Mouse (Mus musculus) v-Abl transformed pro-B cells (cell line): ENCODE results near the gene Ctnnb1.

Experiments used
- in situ Hi-C, 2 experiments: fragments of 400-800 bp; cut with MboI; formaldehyde crosslinking; loops; one replicate each; pipeline ENCODE4 v1.15.1; 2025; ENCODE audit not compliant: unreplicated experiment in 2 of 2

Ctnnb1 gene

GRCm38 (mm10) chr9:120958051-120958450 is 29.0 kb downstream of the Ctnnb1 start:
- in situ Hi-C loops, result no loop called here

GRCm38 (mm10) chr9:120958560-120958959 is 29.5 kb downstream of the Ctnnb1 start:
- in situ Hi-C loops, result no loop called here

DNA sequence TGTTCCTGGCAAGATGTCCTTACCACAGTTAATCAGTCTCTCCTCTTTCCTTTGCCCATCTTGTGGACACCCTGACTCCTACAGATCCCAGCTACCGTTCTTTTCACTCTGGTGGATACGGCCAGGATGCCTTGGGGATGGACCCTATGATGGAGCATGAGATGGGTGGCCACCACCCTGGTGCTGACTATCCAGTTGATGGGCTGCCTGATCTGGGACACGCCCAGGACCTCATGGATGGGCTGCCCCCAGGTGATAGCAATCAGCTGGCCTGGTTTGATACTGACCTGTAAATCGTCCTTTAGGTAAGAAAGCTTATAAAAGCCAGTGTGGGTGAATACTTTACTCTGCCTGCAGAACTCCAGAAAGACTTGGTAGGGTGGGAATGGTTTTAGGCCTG is 30.2 kb downstream of the Ctnnb1 start:
- in situ Hi-C loops, result no loop called here

DNA sequence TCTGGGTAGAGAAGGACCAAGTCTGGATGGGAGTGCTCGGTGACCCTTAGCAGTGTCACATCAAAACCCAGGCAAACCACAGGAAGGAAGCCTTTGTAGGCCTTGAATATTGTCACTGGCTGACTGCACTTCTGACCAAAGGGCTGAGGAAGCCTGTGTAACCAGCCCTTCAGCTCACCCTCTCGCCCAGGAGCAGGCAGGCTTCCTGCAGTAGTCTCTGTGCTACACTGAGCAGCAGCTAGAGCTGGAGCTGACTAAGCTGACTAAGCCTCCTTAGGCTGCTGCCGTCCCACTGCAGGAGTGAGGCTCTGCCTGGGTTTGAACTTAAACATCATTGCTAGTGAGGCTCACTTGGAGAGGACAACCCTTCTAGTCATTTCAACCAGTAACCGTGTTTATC is 31.6 kb downstream of the Ctnnb1 start:
- in situ Hi-C loops, result no loop called here

DNA sequence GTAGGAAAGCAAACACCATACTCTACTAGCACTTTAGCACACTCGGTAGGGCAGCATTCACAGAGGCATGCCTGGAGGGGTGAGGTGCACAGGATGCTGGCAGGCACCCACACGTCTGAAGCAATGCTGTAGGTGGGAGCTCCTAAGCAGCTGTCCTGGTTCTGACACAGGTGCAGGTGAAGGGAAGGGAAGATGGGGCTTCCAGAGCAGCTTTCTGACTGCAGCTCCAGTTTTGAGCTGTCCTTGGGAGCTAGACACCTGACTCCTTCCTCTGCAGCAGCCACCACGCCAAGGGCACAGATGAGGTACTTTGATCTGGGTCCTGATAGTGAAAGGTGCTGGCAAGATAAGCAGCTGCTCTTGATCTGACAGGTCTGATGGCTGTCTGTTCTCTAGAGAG is 32.5 kb downstream of the Ctnnb1 start:
- in situ Hi-C loops, result no loop called here

- in situ Hi-C loops, result no loop called here
Observed at GRCm38 (mm10) chr9:120961969-120962700, 33.1 kb downstream of the Ctnnb1 start.

- in situ Hi-C loops, result no loop called here
Observed at GRCm38 (mm10) chr9:120963104-120963503, 34.1 kb downstream of the Ctnnb1 start.

- in situ Hi-C loops, result no loop called here
Observed at GRCm38 (mm10) chr9:120963720-120964119, 34.7 kb downstream of the Ctnnb1 start.

- in situ Hi-C loops, result no loop called here
Observed at GRCm38 (mm10) chr9:120964224-120964623, 35.2 kb downstream of the Ctnnb1 start.

- in situ Hi-C loops, result no loop called here
Observed at GRCm38 (mm10) chr9:120965007-120965406, 36.0 kb downstream of the Ctnnb1 start.

DNA sequence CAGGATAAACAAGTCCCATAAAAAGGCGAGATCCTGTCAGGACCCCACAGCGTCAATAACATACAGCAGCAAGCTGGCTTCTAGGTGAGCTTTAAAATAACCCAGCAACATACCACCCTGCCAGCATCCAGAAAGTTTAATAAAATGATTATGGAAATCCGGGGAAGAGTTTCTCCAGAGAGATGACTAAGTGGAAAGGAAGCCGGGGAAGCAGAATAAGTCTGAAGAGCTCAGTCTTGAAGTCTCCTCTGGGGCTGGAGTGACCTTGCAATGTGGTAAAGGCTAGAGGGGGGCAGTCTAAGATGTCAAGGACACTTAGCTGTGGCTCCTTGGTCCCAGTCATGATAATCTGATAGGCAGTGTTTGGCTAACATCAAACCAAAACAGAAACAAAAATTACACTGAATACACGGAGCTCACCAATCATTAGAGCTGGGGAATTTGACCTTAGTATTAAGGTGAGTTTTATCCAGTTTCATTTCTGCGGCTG is 44.1 kb downstream of the Ctnnb1 start:
- in situ Hi-C loops, result no loop called here

GRCm38 (mm10) chr9:120974209-120974608 is 45.2 kb downstream of the Ctnnb1 start:
- in situ Hi-C loops, result no loop called here

DNA sequence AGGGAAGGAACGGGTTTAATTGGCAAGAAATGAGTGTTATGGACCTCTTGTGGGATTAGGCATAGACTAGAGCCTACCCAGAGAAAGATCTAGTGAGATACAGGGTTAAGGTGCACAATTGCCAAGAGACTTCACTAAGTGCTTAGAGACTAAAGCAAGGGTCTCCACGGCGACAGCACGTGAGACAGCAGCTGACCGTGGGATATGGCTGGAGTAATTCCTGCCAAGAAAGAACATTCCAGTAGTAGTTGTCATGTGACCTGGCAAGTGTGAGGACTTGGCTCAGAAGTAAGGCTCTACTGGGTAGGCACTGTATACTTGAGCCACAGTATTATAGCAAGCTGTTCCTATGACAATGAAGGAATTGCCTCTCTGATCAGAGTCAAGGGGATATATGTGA is 47.1 kb downstream of the Ctnnb1 start:
- in situ Hi-C loops, result no loop called here

GRCm38 (mm10) chr9:120976856-120977255 is 47.8 kb downstream of the Ctnnb1 start:
- in situ Hi-C loops, result no loop called here

GRCm38 (mm10) chr9:120981777-120982176 is 52.8 kb downstream of the Ctnnb1 start:
- in situ Hi-C loops, result no loop called here

- in situ Hi-C loops, result no loop called here
Observed at GRCm38 (mm10) chr9:120983849-120984248, 54.8 kb downstream of the Ctnnb1 start.

DNA sequence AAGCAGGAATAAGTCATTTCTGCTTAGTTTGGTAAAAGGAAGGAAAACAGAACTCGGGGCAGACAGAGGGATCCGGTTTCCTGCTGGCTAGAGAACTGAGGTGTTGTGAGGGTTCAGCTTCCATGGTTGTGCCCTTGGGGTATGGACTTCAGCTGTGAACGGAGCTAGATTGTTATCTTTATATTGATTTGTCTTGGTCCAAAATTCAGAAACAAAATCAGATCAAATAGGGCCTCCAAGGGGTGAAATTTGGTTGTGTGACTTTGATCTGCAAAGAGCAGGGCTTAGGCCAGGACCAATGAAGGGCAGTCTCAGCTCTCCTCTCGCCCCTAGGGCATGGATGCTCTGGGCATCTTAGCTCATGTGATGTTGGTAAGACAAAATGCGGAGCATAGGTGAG is 55.5 kb downstream of the Ctnnb1 start:
- in situ Hi-C loops, result no loop called here

DNA sequence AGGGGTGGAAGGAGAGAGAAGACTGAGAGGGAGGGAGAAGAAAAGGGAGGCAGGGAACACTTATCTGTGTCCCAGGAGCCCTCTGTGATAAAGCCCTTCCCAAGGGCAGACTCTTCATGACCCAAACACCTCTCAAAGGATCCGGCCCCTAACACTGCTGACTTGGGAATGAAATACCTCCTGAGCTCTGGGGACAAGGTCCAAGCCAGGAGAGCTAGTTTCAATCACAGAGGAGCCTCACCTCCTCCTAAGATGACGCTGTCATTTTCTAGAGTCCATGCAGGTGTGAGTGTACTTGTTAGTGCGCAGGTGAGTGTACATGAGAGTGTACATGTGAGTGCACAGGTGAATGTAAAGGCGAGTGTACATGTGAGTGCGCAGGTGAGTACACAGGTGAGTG is 56.0 kb downstream of the Ctnnb1 start:
- in situ Hi-C loops, result no loop called here

GRCm38 (mm10) chr9:120985524-120985923 is 56.5 kb downstream of the Ctnnb1 start:
- in situ Hi-C loops, result no loop called here

DNA sequence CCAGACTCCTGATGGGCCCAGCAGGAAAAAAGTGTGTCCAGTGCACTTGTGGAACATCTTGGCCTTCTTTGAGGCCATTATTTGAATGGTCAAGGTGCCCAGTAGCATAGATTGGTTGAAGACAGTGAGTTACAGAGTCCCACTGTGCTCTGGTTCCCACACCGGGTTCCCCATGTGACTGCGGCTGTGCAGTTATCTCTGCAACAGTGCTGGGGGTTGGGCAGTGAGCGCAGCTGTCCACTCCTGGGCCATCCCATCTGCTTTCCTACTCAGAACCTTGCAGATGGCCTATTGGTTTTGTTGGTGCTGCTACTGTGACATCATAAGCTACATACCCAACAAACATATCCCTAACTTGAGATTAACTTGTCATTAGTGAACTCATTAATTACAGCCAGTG is 57.2 kb downstream of the Ctnnb1 start:
- in situ Hi-C loops, result no loop called here

DNA sequence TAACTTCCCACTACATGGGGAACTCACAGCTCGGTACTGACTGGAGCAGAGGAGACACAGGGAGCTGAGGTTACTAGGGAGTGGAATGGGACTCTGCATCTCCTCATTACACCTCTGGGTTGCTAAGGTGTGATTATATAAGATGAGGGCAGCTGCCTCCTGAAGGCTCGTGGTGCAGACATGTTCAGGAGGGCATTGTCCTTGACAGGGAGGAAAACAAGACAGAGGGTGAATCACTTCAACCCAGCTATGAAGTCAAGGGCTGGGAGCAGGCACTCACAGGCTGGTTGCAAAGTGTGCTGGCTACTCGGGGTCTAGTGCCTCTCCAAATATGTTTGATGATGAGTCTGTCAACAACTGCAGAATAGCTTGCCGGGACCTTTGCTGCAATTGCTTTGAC is 58.0 kb downstream of the Ctnnb1 start:
- in situ Hi-C loops, result no loop called here

DNA sequence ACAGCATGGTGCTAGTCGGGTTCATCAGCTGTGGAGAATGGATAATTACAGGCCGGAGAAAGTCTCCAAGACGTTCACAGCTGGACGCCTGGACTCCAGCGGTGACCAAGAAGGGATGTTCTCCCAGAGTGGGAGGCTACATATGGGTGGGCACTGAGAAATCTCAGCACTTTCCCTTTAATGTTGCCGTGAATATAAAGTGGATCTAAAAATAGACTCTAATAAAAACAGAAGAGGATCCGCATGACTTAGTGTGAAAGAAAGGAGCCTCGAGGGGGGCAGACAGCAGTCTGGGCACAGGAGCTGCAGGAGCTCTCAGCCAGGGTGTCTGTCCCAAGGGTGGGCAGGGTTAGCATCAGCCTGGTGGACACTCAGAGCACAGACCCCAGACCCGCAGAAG is 59.1 kb downstream of the Ctnnb1 start:
- in situ Hi-C loops, result no loop called here
